Mouse (Mus musculus) ES-CJ7 (cell line): Measurements from ENCODE around the gene Vmn1r113.
"Not testable (repeated sequence)": the region's sequence is repeated elsewhere in the genome, so short reads cannot be mapped to it uniquely, and the experiment has no call there.

Experiments
- DNase-seq: peaks from one replicate; pipeline ENCODE4 v3.0.0; 2011; ENCODE audit warnings: low read depth, low spot score

The Vmn1r113 gene

DNA sequence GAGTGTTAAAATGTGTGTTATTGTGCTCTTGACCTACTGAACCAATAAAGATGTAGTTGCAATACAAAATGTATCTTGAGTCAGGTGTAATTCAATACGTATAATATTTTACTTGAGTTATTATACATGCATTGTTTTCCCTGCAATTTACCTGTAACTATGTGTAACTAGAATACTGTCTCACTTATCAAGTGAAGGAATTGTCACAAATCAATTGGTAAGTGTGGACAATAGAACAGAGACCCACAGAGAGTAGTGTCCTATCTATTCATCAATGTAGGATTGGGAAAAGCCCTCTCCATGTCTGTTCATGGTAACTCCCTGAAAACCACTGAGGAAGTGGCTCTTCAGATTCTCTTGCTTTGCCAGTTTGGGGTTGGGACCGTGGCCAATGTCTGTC, at the start of gene Vmn1r113:
Gene Vmn1r113 (plus strand): TSS at position 301 of the 400 bp plus-strand sequence.
- DNase-seq = not testable (repeated sequence)

DNA sequence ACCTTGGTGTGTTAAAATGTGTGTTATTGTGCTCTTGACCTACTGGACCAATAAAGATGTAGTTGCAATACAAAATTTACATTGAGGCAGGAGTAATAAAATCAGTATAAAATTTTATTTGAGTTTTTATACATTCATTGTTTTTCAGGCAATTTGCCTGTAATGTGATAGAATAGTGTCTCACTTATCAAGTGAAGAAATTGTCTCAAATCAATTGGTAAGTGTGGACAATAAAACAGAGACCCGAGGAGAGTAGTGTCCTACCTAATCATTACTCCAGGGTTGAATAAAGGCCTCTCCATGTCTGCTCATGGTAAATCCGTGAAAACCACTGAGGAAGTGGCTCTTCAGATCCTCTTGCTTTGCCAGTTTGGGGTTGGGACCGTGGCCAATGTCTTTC, 16.2 kb upstream of the Vmn1r113 start, which contains the start of gene Vmn1r112:
Gene Vmn1r112 (plus strand): TSS at position 301 of the 400 bp plus-strand sequence.
- not testable (repeated sequence) for DNase-seq

DNA sequence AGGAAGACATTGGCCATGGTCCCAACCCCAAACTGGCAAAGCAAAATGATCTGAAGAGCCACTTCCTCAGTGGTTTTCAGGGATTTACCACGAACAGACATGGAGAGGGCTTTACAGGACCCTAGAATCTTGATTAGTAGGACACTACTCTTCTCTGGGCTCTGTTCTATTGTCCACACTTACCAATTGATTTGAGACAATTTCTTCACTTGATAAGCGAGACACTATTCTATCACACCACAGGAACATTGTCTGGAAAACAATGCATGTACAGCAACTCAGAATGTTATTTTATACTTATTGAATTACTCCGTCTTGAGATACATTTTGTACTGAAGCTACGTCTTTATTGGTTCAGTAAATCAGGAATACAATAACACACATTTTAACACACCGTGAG, 25.0 kb downstream of the Vmn1r113 start, which contains the start of gene Vmn1r114:
Gene Vmn1r114 (minus strand): TSS at position 101 of the 400 bp plus-strand sequence.
- DNase-seq = not testable (repeated sequence)
